Mouse (Mus musculus): ENCODE results near the gene Zfp428.
A peak's percentile ranks its signal among the peaks of the same experiment; 100 is the strongest.
"Not testable (repeated sequence)": the region's sequence is repeated elsewhere in the genome, so short reads cannot be mapped to it uniquely, and the experiment has no call there.

The Zfp428 gene

DNA sequence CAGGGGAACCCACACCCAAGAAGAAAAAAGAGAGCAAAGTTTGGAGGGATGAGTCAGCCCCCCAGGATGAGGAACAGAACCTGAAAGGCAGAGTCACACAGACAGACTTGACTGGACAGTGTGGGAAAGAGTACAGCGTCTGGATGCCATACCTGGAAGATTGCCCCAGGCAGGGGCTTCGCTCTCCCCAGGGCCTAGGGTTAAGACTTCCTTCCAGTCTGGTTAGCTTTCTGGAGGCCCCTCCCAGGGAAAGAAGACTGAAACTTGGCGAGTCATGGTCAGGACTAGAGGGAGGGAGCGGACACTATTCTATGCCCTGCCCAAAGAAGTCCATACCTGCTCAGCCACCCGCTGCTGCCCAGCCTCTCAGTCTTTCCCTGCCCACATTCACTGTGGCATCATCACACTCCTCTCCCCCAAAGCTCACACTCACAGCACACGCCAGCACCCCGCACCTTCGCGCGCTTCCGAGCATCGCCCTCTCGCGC is 25.8 kb upstream of the Zfp428 start:
- no peak for DNase-seq (ENCODE audit: low read depth, low spot score)

- DNase-seq (ENCODE audit: low read depth, low spot score): peak; percentile 84
Measured at GRCm38 (mm10) chr7:24481474-24482207, 25.2 kb upstream of the Zfp428 start, which contains the start of gene Cadm4. Gene Cadm4, plus strand, starts transcription at chr7:24482023.

- no peak for DNase-seq (ENCODE audit: low read depth, low spot score)
Measured at GRCm38 (mm10) chr7:24482208-24483020, 24.4 kb upstream of the Zfp428 start.

- DNase-seq (ENCODE audit: low read depth, low spot score): not testable (repeated sequence)
Measured at GRCm38 (mm10) chr7:24483291-24483690, 23.5 kb upstream of the Zfp428 start.

DNA sequence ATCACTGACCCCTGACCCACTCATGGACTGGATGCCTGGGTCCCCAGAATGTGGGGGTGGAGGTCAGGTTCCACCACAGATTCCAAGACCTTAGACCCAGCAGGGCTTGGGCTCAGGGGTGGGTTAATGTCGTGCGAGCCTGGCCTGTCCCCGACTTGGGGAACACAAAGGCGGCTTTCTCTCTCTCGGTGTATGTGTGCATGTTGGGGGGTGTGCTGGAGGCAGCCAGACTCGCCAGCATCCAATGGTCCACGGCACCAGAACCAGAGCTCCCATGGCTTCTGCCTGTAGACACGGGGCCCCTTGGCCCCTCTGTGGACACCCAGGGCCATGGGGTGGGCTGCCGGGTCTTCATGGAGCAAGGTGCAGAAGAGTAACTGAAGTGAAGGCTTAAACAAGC is 21.3 kb upstream of the Zfp428 start:
- no peak for DNase-seq (ENCODE audit: low read depth, low spot score)

DNA sequence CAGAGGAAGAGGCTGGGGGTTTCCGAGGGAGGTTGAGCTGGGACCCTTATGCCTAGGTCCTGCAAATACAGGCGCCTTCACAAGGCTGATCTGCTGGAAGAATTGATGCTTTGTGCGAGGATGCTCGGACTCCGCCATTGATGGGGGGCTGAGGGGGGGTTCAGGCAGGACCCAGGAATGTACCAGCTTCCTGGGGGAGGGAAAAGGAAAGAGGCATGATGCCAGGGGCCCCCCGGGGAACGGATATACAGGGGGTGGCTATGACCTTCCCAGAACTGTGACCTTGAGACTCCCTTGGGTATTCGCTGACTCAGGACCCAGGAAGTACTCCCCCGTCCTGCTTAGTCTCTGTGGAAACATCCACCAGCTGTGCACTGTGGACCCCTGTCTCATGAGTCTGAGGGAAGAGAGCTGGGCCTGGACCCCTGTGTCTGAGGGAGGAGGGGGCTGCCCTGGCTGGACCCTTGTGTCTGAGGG is 20.1 kb upstream of the Zfp428 start:
- DNase-seq (ENCODE audit: low read depth, low spot score): no peak

- DNase-seq (ENCODE audit: low read depth, low spot score): no peak
Measured at GRCm38 (mm10) chr7:24487403-24487802, 19.4 kb upstream of the Zfp428 start.

- DNase-seq (ENCODE audit: low read depth, low spot score): no peak
Measured at GRCm38 (mm10) chr7:24488303-24488702, 18.5 kb upstream of the Zfp428 start.

DNA sequence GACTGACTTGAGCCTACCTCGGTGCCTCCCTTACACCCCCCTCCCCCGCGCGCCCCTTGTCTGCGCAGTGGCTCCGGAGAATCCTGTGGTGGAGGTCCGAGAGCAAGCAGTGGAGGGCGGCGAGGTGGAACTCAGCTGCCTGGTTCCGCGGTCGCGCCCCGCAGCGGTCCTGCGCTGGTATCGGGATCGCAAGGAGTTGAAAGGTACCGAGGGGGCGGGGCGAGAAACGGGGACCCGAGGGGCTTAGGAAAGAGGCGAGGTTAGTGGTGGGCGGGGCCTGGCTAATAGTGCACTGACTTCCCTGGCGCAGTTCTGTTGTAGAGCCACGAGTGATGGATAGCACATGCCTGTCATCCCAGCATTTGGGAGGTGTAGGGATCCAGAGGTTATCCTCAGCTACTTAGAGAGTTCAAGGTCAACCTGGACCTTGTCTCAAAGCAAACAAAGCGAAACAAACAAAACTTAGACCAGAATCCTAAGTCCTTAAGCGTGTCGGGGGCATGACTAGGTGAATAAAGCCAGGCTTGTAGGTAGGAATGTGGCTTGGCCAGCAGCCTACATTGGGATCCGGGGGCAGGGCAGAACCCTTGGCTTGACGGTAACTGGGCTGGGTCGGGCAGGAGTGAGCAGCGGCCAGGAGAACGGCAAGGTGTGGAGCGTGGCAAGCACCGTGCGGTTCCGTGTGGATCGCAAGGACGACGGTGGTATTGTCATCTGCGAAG is 6.8 kb upstream of the Zfp428 start:
- DNase-seq (ENCODE audit: low read depth, low spot score): no peak

DNA sequence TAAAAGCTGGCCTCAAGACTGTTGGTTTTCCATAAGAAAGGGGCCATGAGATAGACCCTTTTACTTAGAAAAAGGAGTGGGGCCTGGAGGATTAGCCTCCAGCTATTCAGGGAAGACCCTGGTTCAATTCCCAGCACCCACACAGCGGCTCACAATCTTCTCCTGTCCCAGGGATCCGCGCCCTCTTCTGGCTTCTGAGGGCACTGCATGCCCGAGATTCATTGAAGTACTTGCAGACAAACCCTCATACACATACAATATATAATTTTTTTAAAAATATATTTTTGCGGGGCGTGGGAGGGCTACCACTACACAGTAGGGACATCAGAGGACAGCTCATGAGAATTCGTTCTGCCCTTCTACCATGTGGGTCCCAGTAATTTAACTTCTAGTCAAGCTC is 5.9 kb upstream of the Zfp428 start:
- no peak for DNase-seq (ENCODE audit: low read depth, low spot score)

- no peak for DNase-seq (ENCODE audit: low read depth, low spot score)
Measured at GRCm38 (mm10) chr7:24501492-24501891, 5.3 kb upstream of the Zfp428 start.

- DNase-seq (ENCODE audit: low read depth, low spot score): no peak
Measured at GRCm38 (mm10) chr7:24504004-24504403, 2.8 kb upstream of the Zfp428 start.

DNA sequence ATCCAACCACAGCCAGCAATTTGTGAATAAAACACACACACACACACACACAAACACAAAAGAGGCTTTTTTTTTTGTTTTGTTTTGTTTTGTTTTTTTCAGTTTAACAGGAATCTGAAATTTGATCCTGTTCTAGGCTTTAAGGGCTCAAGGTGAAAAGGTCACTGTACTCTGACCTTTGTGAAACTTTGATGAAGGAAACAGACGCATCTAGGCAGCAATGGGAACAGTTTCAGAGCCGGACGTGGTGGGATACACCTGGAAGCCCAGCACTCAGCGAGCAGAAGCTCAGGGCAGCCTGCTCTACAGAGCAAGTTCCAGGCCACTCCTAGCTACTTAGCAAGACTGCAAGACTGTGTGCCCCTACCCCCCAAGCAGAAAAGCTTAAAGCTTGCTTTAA is 1.9 kb upstream of the Zfp428 start:
- no peak for DNase-seq (ENCODE audit: low read depth, low spot score)

- DNase-seq (ENCODE audit: low read depth, low spot score): no peak
Measured at GRCm38 (mm10) chr7:24505447-24506064, 1.2 kb upstream of the Zfp428 start.

DNA sequence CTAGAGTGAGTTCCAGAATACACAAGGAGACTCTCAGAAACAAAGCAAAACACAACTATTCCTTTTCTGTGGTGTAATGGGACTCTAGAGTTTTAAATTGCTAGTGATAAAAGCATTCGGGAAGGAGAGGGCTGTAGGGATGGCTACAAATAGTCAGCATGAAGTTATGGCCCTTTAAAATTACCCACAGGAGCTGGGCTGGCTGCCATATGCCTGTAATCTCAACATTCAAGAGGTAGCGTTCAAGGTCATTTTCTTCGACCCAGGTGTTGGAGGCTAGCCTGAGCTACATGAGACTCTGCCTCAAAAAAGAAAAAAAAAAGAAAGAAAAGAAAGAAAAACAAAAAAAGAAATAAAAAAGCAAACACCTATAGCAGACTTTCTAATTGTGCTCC is 744 bp upstream of the Zfp428 start:
- DNase-seq (ENCODE audit: low read depth, low spot score): no peak

- DNase-seq (ENCODE audit: low read depth, low spot score): no peak
Measured at GRCm38 (mm10) chr7:24506476-24506837, 349 bp upstream of the Zfp428 start.

DNA sequence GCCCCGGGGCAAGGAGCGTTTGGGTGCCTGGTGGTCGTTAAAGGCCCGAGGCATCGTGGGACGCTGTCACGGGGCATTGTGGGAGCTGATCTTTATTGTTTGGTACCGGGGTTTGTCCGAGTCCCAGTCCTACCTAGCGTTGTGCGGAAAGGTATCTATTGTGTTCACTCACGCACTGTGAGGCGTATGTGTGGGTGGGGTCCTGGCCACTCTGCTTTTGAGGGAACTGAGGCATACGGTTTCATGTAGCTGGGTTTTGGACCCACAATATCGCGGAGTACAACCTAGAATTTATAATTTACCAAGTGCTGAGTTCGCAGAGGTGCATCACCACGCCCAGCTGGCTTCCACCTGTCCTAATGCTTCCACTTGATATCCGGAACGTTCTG is 914 bp downstream of the Zfp428 start:
- DNase-seq (ENCODE audit: low read depth, low spot score): no peak

- no peak for DNase-seq (ENCODE audit: low read depth, low spot score)
Measured at GRCm38 (mm10) chr7:24512355-24512754, 5.5 kb downstream of the Zfp428 start, which contains the start of gene AC161166.1. Gene AC161166.1, minus strand, starts transcription at chr7:24512455.

GRCm38 (mm10) chr7:24516319-24516718 is 9.5 kb downstream of the Zfp428 start:
- not testable (repeated sequence) for DNase-seq (ENCODE audit: low read depth, low spot score)

GRCm38 (mm10) chr7:24517077-24517476 is 10.3 kb downstream of the Zfp428 start:
- DNase-seq (ENCODE audit: low read depth, low spot score): no peak

GRCm38 (mm10) chr7:24517654-24518053 is 10.8 kb downstream of the Zfp428 start:
- DNase-seq (ENCODE audit: low read depth, low spot score): no peak

GRCm38 (mm10) chr7:24519130-24519529 is 12.3 kb downstream of the Zfp428 start:
- no peak for DNase-seq (ENCODE audit: low read depth, low spot score)
